Mouse (Mus musculus) liver, embryonic 14.5 days (tissue): ENCODE measurements around the gene Med4.

Experiments
- CTCF ChIP-seq: IDR thresholded peaks from 2 replicates; pipeline ENCODE4 v1.5.1; 2016; ENCODE audit warnings: antibody characterized with exemption, low read depth, control low read depth
- EP300 ChIP-seq: IDR thresholded peaks from 2 replicates; pipeline ENCODE4 v1.6.1; 2016; ENCODE audit warnings: antibody characterized with exemption, low read depth

DNA sequence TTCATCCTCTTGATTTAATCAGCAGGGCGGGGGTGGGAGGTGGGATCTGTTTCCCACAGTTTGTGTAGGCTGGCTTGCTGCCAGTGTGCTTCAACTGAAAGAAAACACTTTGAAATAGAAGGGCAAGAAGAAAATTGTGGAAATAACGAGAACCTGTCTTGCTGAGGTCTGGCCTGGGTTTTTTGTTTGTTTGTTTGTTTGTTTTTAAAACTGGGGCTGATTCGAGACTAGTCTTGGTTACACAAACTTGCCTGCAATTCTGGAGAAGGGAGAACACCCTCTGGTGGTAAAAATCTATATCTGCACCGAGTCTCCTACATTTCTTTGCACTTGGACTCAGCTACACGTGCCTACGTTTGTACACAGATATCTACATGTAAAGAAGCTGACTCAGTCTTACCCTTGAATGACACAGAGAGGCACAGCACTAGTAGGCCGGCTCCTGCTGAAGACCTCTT is 35.2 kb upstream of the Med4 start:
- TF ChIP-seq CTCF, result peak; percentile 45
- no peak for TF ChIP-seq EP300
